Mouse (Mus musculus) neural tube, embryonic 10.5 days (tissue): ENCODE data around the gene C9orf72.

Experiments
- DNase-seq: peaks from one replicate; pipeline ENCODE4 v3.0.0-alpha.2; 2017; ENCODE audit warnings: low spot score; ENCODE audit errors: extremely low spot score

C9orf72 gene

DNA sequence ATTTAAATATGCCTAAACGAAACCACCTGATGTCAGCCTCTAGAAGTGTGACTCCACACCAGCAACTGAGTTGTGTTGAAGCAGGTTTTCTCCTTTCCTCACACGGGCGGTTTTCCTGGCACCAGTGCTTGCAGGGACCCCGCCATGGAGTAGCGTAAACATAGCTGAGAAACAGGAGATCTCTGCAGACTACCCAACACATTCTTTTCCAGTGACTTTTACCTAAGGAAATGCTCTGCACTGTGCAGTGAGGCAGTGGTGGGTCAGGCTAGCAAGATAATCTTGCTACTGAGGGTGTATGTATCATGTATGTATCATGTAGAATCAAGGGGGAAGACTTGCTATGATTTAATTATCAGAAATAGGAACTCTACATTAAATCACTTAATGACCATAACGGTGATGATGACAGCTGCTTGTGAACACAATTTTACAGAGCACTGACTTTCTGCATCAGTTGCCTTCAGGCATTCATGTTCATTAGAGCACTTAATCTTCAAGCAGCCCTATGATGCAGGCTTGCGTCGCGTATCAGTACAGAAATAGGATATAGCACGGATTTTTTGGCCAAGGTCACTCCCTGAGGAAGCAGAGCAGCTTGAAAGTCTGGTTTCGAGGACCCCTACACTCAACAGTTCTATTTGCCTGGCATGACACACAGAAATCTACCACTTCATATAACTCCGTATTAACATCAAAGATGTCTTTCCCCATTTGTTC, 47.9 kb downstream of the C9orf72 start:
- no peak for DNase-seq

DNA sequence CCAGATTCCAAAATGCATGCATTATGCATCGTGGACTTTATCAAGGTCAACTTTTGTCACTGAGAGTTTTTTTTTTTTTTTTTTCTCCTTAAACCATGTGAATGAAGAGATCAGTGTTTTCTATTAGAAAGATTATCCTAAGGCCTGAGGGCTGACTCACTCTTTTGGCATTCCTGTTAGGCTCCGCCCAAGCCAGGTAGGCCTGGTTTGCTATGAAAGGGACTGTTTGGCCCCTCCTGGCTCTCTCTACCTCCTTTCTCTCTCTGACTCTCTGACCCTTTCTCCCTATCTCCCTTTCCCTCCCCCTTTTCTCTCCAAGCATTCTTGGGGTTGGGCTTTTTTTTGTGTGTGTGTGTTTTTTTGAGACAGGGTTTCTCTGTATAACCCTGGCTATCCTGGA, 50.4 kb downstream of the C9orf72 start:
- no peak for DNase-seq

DNA sequence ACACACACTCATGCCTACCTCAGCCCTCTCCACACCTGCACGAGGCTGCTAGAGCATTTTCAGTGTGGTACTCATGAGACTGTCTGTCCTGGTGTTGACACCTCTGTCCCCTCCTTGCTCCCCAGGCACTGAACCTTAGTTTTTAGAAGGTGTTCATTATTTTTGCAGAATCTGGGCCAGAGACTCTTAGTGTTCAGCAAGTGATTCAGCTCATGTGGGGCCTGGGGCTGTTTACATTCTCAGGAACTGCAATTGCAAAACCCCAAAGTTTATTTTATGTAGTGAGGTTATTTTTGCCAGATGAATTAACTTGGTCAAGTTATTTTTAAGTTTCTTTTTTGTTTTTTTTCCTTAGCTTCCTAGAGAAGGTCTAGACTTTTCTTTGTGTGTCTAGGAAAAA, 52.4 kb downstream of the C9orf72 start:
- no peak for DNase-seq

DNA sequence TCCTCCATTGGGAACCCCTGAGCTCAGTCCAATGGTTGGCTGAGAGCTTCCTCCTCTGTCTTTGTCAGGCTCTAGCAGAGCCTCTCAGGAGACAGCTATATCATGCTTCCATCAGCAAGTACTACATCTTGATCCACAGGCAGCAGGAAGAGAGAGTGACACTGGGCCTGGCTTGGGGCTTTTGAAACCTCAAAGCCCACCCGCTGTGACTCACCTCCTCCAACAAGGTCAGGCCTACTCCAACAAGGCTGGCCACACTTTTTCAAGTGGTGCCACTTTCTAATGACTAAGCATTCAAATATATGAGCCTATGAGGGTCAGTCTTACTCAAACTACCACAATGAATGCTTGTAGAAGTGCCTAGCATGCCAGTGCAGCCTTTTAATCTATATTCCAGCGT, 53.5 kb downstream of the C9orf72 start:
- no peak for DNase-seq

DNA sequence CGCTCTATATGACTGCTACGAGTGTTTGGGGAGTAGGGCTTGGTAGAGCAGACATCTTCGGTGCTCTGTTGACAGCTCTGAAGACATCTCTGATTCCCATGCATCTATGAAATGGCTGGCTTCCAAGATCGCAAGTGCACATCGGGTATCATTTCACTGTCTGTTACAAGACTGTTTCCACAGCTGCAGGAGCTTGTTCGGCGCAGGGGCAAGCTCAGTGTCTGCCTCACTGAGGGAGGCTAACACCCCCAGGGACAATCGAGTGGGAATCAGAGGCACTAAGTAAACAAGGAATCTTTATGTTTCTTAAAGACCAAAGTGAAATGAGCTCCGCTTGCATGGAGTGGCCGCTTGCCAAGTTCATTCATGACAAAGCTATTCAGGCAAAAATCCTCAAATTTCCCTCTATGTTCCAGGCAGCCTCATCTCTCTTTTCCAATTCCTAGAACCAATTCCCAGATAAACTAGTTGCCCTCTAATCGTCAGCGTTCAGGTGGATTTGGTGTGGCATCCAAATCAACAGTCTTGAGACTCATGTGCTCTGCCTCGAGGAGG, 56.3 kb downstream of the C9orf72 start:
- no peak for DNase-seq

DNA sequence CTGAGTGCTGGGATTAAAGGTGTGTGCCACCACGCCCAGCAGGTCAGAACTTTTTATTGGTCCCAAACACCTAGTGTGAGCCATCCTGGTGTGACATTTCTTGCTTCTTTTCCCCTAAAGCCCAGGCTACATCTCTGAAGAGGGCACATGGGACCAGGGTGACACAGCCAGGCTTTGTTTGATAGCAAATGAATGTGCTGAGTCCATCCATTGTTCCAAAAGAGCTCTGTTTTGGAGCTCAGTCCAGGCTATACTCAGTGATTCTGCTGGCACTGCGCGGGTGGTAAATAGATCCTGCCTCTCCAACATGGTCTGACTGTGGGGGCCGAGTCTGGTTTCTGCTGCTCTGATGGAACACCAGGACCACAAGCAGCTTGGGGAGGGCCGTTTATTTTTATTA, 58.1 kb downstream of the C9orf72 start:
- no peak for DNase-seq

DNA sequence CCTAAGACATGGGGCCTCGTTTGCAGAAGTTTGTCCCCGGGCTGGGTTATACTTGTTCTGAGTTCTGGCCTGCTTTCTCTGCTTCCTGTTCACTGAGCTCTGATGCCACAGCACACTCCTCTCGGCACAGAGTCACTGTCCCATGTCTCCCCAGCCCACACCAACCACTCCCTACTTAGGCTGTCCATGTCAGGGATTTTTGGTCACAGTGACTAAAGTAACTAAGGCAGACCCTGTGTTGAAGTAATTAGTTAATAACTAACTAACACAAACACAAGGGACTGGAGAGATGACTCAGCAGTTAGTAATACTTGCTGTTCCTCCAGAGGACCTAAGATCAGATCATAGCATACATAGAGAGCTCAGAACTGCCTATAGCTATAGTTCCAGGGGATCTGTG, 60.0 kb downstream of the C9orf72 start:
- no peak for DNase-seq

DNA sequence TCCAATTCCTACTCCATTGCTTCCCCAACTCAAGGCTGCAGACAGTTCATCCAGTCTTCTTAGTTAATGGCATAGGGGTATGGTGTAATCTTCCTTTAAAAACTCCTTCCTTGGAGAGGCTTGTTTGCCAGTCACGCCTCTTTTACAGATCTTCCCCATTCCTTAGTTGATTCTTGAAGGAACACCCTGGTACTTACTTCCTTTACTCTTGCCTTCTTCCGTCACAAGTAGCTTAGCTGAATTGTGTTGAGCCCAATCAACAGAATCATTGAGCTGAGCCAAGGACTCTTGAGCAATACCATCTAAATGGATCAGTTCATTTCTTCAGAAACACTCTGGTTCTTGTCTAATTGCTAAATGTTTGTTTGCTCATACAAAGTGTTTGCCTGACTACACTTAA, 60.7 kb downstream of the C9orf72 start:
- DNase-seq, result no peak

DNA sequence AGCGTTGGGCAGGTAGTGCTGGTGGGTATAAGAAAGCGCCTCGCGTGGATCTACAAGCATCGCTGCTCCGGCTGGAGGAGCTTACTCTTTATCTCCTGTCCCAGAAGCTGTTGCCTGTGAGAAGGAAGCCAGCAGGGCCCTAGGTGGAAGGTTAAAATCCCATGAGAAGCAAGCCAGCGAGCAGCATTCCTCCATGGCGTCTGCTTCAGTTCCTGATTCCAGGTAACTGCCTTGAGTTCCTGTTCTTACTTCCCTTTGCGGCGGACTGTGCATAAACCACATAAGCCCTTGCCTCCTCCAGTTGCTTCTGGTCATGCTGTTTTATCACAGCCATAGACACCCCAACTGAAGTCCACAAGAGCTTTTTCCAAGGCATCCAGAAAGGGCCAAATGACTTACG, 68.2 kb downstream of the C9orf72 start:
- no peak for DNase-seq

DNA sequence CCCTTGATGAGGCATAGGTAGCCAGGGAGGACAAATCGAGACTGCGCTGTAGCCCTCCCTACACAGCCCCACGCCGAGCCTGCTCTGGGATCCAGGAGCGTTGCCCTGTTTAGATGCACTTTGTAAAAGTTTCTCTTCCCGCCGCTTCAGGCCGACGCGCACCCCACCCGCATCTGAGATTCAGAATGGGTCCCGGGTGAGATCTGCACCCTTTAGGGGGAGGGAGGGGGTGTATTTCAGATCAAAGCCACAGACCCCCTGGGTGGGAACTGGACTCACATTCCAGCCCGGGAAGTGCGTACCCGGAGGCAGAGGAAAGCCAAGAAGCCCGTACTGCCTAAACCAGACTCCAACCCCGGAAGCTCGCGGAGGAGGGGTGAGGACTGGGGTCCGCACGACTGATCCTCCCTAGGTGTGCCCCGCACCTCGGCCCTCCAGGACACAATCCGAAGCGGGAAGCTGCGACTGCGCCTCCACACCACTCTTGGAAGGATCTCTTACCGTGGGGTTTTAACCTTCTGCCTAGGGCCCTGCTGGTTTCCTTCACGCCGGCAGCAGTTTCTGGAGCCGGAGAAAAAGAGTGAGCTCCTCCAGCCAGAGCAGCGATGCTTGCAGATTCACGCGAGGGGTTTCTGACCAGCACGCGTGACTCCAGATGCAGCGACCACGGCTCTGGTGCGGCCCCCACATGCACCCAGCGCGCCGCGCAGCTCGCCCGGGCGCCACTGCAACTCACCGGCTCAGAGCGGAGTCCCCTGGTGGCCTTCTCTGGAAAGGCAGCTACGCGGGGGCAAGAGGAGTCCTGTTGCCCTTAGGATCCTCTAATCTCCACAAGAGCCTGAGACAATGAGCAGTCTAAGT, 69.0 kb downstream of the C9orf72 start, which contains the start of gene Mob3b:
TSS of gene Mob3b (minus strand) at position 734 of the 861 bp plus-strand sequence.
- peak; percentile 90 for DNase-seq

DNA sequence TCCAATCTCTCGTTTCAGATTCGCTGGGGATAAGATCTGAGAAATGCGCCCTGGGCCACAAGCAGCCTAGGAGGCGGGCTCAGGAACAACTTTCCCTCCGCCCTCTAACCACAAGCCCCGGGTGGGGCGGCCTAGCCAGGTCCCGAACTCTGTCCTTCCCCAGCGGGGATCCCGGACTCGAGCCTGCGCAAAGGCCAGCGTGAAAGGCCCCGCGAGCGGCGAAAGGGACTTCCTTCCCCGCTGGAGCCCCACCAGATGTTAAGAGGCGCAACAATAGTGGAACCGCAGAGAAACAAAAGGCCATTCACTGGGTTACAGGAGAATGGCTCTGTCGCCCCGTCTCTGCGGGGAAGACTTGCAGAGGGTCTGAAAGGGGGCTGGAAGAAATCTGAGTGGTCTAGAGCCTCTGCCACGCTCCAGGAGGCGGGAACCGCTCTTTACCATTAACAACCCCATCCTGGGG, 69.8 kb downstream of the C9orf72 start:
- DNase-seq, result peak; percentile 87

DNA sequence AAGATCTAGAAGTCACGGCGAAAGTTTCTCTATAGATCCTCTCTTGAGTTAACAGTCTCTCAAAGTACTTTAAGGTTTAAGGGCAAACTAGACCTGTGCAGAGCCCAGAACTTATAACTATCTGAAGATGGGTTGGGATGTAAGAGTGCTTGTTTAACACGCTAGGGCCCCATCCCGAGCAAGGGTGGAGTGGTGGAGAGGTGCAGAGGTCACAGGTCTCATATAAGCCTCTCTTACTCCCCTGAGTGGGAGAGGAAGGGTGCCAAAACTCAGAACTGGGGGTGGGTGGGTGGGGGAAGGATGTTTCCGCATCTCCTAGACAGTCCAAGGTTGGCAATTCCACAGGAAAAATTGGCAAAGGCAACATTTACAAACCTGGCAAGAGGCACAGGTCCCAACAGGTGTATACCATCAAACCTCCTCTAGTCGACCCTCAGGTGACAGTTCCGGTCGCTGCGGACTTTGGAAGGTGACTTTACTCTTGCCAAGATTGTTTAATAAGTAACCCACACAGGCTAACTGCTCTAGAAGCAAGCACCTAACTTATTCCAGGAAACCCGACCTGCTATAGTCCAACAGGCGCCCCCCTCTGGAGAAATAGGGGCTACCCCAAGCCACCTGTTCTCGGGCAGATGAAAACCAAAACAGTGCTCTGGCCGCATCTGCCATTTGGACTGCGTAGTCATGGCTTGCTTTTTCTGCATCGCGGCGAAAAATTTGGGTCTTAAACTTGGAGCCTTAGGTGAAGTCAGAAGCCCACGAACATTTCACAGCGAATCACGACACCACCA, 70.6 kb downstream of the C9orf72 start:
- peak; percentile 57 for DNase-seq

DNA sequence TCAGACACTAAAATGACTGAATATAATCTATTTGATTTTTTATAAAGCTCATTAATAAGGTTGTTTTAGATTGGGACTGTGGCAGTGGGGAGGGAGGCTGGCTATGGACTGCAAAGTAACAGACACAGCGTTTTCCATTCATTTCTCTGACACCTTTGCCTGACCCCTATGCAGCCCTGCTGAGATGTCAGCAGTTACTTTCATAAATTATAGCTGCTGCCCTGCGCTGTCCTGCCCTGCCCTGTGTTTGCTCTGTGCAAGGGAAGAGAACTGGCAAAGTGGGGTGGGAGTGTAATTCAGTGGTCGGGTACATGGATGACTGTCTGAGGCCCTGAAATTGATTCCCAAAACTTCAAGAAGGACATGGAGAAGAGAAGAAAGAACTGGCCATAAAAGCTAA, 71.9 kb downstream of the C9orf72 start:
- DNase-seq, result peak; percentile 48

DNA sequence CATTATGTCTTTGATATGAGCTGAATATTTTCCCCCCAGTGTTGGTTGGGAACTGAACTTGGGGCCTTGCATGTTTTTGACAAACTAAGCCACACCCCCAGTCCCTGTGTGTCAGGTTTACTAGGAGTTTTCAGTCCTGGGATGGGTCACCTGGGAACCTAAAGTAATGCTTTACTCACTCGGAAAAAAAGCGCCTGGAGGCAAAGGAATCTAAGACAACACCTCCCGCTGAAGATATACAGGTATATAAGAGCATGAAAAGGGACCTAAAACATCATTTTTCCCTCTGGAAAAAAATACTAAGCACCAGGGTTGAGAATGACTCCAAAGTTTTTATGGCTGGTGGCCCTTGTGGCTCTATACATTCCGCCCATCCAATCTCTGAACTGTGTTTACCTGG, 74.2 kb downstream of the C9orf72 start, which contains the start of gene Ifnk:
TSS of gene Ifnk (plus strand) at position 301 of the 400 bp plus-strand sequence.
- DNase-seq, result no peak

DNA sequence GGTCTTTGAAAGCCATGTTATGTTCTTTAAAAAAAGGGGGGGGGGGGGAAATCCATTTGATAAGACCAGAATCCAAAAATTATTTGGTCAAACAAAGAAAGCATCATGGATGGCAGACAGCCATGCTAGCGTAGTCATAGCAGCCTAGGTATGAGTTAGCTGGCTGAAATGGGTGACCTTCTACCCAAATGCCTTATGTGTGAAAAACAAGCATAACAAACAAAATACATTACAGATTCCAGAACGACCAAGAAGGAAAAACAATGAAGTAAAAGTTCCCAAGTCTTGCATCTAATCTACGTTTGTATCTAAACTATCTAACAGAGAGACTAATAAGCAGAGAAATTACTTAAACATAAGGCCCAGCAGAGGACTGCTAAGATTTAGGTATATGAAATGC, 75.3 kb downstream of the C9orf72 start:
- no peak for DNase-seq

DNA sequence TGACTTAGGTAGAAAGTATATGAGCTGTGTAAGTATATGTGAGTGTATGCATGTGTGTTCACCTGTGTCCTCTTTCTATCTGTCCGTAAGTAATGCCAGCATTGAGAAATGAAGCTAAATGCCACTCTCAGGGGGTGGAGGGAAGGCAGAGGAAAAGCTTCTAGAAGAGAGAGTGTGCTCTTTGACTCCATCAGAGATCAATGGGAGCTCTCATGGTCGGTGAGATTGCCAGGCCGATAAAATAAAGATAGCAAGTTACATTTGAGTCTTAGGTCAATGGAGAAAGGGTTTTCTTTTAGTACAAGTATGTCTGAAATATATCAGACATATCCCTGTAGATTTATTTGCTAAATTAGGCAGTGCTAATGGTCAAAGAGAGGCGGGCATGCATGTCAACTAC, 77.6 kb downstream of the C9orf72 start:
- DNase-seq, result no peak

DNA sequence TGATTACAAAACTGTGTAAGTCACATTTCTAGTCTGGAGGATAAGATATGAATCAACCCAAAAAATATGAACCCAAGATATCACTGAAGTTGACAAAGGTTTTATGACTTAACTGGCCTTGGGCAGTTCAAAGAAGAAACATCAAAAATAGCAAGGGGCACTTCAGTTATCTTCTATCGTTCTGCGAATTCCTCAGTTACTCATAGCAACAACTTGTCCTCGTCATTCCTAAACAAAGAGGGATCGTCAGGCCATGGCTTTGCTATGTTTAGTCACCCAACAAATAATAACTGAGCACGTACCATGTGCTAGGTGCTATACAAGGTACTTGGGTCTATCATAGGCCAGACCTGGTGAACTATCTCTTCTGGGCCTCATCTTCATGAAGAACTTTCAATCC, 79.4 kb downstream of the C9orf72 start:
- no peak for DNase-seq

DNA sequence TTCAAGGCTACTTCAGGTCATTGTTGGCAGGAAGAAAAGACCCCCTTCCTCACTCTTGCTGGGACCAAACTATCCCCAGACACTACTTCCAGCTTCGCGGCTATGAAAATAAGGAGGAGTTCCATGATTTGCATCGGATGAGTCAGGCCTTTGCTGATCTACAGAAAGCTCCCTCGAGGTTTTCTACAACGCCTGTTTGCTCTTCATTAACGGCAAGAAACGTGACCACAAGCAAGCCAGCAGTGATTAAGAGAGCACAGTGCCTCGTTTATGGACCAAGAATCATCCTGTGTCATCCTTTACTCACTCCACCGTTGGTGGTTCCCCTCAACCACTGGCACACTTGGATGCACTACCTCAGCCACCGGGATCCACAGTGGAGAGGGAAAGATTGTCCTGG, 80.2 kb downstream of the C9orf72 start:
- DNase-seq, result no peak

DNA sequence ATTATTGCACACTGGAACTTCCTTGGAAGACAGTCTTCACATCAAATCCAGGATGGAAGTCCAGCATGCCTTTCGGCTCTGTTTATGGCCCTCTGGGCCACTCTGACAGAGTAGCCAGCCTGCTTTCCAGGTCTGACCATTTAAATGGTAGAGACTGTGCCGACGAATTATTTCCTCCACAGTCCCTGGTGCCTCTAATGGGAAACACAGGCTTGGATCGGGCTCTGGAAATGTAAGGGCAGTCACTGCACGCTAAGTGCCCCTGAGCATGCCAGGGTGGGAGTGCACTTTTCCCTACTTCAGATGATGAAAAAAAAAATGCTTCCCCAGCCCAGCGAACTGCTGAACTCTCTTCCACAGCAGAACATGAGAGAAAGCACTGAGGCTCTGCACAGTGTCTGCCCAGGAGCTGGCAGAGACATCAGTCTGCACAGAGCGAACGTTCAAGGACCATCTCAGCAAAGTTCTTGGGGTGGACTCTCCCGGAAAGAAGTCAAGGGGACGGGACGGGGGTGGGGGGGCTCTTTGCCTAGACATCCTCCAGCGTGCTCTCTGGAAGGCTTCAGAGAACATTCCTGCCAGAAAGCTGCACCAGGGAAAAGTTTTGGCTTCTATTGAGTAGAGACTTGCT, 82.4 kb downstream of the C9orf72 start:
- no peak for DNase-seq
